Mouse (Mus musculus): ENCODE results near the gene Itln1.

GRCm38 (mm10) chr1:171513760-171514159 is 21.3 kb downstream of the Itln1 start:
- TF ChIP-seq CTCF (IDR thresholded peaks at IDR 0.05; ENCODE audit: insufficient read depth, low read length) (no peak), POLR2A (IDR thresholded peaks at IDR 0.05; ENCODE audit: borderline replicate concordance, extremely low read depth, low read depth, low read length) (no peak)
